Mouse (Mus musculus): ENCODE data around the gene Ccdc159. TPM values are rescaled to one million over a fixed set of nuclear protein-coding genes. Genes with fewer than 3 reads are reported as not detected.

Gene Ccdc159
- 3.5 and 3.6 TPM in 2 replicates for polyA plus RNA-seq (2016; fragmentation: Nextera tagmentation; extraction: Ambion mirVana)

- H3K9me3 ChIP-seq, result no peaks in the 10 kb centered on the region
- peaks cover 19% of the 10 kb centered on the region for H3K4me1 ChIP-seq
- peaks cover 15% of the 10 kb centered on the region for H3K36me3 ChIP-seq (replicated peaks)
- 0 out of 2 replicates have a peak, but pooled peaks cover under 1% of the 10 kb centered on the region for H3K27me3 ChIP-seq (ENCODE audit: poor library complexity, severe bottlenecking)
- peak within 1 kb of the TSS; percentile 73 for H3K27ac ChIP-seq
- WGBS, result under 1% methylated on average over 28 of the region's 28 CpGs
- peak; percentile 93 for DNase-seq (ENCODE audit: extremely low spot score, low spot score)
- peak within 1 kb of the TSS; percentile 52 for H3K4me3 ChIP-seq
These were observed at the start of gene Ccdc159, which contains the start of gene Tmem205 for GRCm38 (mm10) chr9:21927208-21927753. Ccdc159 (plus strand) TSS chr9:21927471. Tmem205 (minus strand) TSS chr9:21927556.

- Histone ChIP-seq H3K36me3 (replicated peaks) (no peaks in the 10 kb centered on the region), H3K27ac (no peak overlapping the region), H3K9me3 (peaks cover 10% of the 10 kb centered on the region), H3K4me3 (no peak overlapping the region), H3K27me3 (ENCODE audit: poor library complexity, severe bottlenecking) (no peaks in the 10 kb centered on the region), H3K4me1 (no peaks in the 10 kb centered on the region)
- 72% methylated on average over 3 of the region's 3 CpGs for WGBS
- DNase-seq (ENCODE audit: extremely low spot score, low spot score), result no peak
These were observed 38.0 kb upstream of the Ccdc159 start for GRCm38 (mm10) chr9:21889229-21889628.

DNA sequence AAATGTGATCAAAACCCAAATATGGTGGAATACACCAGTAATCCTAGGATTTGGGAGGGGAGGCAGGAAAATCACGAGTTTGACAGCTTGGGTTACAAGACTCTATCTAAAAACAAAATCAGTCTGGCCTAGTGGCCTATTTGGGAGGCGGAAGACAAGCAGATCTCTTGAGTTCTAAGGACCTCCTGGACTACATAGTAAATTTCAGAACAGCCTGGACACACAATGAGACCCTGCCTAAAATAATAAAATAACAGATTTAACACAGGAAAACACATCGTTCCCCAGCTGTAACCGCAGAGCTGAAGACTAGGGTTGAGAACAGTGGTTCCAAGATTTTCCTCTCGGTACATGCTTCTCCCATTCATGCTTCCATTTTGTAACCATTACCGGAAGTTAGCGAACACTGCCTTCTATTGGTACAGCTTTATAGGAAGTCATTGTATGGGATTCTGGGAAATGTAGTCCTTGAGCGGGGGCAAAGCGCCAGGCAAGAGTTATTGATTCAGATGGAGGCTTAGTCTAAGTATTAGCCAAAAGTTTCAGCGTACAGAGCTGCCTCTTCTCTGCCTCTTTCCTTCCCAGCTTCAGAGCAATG is 25.9 kb upstream of the Ccdc159 start:
- 16% methylated on average over 10 of the region's 10 CpGs for WGBS
- H3K9me3 ChIP-seq, result no peaks in the 10 kb centered on the region
- peak overlapping the region; percentile 42 for H3K4me3 ChIP-seq
- no peaks in the 10 kb centered on the region for H3K36me3 ChIP-seq (replicated peaks)
- peak overlapping the region; percentile 59 for H3K27ac ChIP-seq
- peak; percentile 50 for DNase-seq (ENCODE audit: extremely low spot score, low spot score)
- H3K4me1 ChIP-seq, result peaks cover 7% of the 10 kb centered on the region; the same call in 1 of the 2 replicates
- peaks cover 32% of the 10 kb centered on the region for H3K27me3 ChIP-seq (ENCODE audit: poor library complexity, severe bottlenecking)

GRCm38 (mm10) chr9:21904031-21904430 is 23.2 kb upstream of the Ccdc159 start:
- H3K27me3 ChIP-seq (ENCODE audit: poor library complexity, severe bottlenecking), result peaks cover 21% of the 10 kb centered on the region; the same call in 1 of the 2 replicates
- no peak overlapping the region for H3K27ac ChIP-seq
- H3K36me3 ChIP-seq (replicated peaks), result no peaks in the 10 kb centered on the region
- no peak overlapping the region for H3K4me3 ChIP-seq
- no peak for DNase-seq (ENCODE audit: extremely low spot score, low spot score)
- H3K9me3 ChIP-seq, result no peaks in the 10 kb centered on the region
- WGBS, result 87% methylated on average over 4 of the region's 4 CpGs
- H3K4me1 ChIP-seq, result peaks cover 7% of the 10 kb centered on the region; the same call in 1 of the 2 replicates

- no peak overlapping the region for H3K27ac ChIP-seq
- no peaks in the 10 kb centered on the region for H3K36me3 ChIP-seq (replicated peaks)
- H3K4me1 ChIP-seq, result no peaks in the 10 kb centered on the region
- WGBS, result 87% methylated on average over 11 of the region's 11 CpGs
- DNase-seq (ENCODE audit: extremely low spot score, low spot score), result no peak
- H3K27me3 ChIP-seq (ENCODE audit: poor library complexity, severe bottlenecking), result peaks cover 13% of the 10 kb centered on the region; the same call in 1 of the 2 replicates
- H3K9me3 ChIP-seq, result no peaks in the 10 kb centered on the region
- H3K4me3 ChIP-seq, result no peak overlapping the region
These were observed 19.1 kb upstream of the Ccdc159 start for GRCm38 (mm10) chr9:21908216-21908615.

GRCm38 (mm10) chr9:21909474-21910223 is 17.6 kb upstream of the Ccdc159 start:
- 81% methylated on average over 10 of the region's 10 CpGs for WGBS
- no peaks in the 10 kb centered on the region for H3K36me3 ChIP-seq (replicated peaks)
- no peaks in the 10 kb centered on the region for H3K4me1 ChIP-seq
- H3K27me3 ChIP-seq (ENCODE audit: poor library complexity, severe bottlenecking), result peaks cover 9% of the 10 kb centered on the region
- no peak for DNase-seq (ENCODE audit: extremely low spot score, low spot score)
- no peaks in the 10 kb centered on the region for H3K9me3 ChIP-seq
- H3K4me3 ChIP-seq, result no peak overlapping the region
- no peak overlapping the region for H3K27ac ChIP-seq

GRCm38 (mm10) chr9:21916851-21917492 is 10.3 kb upstream of the Ccdc159 start:
- WGBS, result 83% methylated on average over 3 of the region's 3 CpGs
- H3K4me1 ChIP-seq, result peaks cover 15% of the 10 kb centered on the region
- DNase-seq (ENCODE audit: extremely low spot score, low spot score), result no peak
- peak overlapping the region; percentile 73 for H3K4me3 ChIP-seq
- no peaks in the 10 kb centered on the region for H3K9me3 ChIP-seq
- H3K27me3 ChIP-seq (ENCODE audit: poor library complexity, severe bottlenecking), result peaks cover 39% of the 10 kb centered on the region
- H3K36me3 ChIP-seq (replicated peaks), result peaks cover 7% of the 10 kb centered on the region; the same call in 1 of the 2 replicates
- no peak overlapping the region for H3K27ac ChIP-seq

- Histone ChIP-seq H3K36me3 (replicated peaks) (peaks cover 7% of the 10 kb centered on the region; the same call in 1 of the 2 replicates), H3K27me3 (ENCODE audit: poor library complexity, severe bottlenecking) (peaks cover 39% of the 10 kb centered on the region), H3K27ac (peak overlapping the region; percentile 79), H3K9me3 (no peaks in the 10 kb centered on the region), H3K4me1 (peaks cover 15% of the 10 kb centered on the region), H3K4me3 (peak overlapping the region; percentile 73)
- peak; percentile 24 for DNase-seq (ENCODE audit: extremely low spot score, low spot score)
- WGBS, result 2% methylated on average over 35 of the region's 35 CpGs
These were observed 9.7 kb upstream of the Ccdc159 start for GRCm38 (mm10) chr9:21917493-21918034.

DNA sequence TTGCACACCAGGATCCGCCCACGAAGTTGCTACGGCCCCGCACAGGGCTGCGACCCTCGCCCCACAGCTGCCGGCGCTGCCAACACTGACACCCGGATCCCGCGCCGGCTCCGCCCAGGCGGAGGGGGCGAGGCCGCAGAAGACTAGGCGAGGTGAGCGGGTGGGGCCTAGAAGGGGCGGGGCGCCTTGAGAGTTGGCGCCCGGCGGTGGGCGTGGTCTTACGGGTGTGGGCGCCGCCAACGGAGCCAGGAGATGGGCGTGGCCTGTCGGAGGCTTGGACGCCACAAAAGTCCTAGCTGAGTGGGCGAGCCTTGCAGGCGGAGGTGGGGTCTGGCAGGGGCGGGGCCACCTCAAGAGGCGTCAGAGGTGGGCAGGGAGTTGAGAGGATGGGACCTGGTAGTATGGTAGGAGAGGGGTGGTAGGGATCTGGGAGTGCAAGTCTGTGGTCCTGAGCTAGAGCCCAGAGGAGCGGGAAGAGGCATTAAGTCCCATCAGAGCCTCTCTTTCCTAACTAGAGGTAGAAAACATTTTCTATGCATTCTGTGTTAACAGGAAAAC is 9.2 kb upstream of the Ccdc159 start, which contains the start of gene Rab3d:
Gene Rab3d, minus strand, starts transcription at position 158 of the 558 bp plus-strand sequence.
- Histone ChIP-seq H3K27me3 (ENCODE audit: poor library complexity, severe bottlenecking) (peaks cover 39% of the 10 kb centered on the region), H3K36me3 (replicated peaks) (peaks cover 7% of the 10 kb centered on the region; the same call in 1 of the 2 replicates), H3K4me3 (peak within 1 kb of the TSS; percentile 73), H3K9me3 (no peaks in the 10 kb centered on the region), H3K27ac (peak within 1 kb of the TSS; percentile 79), H3K4me1 (peaks cover 15% of the 10 kb centered on the region)
- under 1% methylated on average over 36 of the region's 36 CpGs for WGBS
- peak; percentile 96 for DNase-seq (ENCODE audit: extremely low spot score, low spot score)

GRCm38 (mm10) chr9:21918692-21919384 is 8.4 kb upstream of the Ccdc159 start:
- WGBS, result 22% methylated on average over 5 of the region's 5 CpGs
- H3K9me3 ChIP-seq, result no peaks in the 10 kb centered on the region
- peaks cover 8% of the 10 kb centered on the region for H3K36me3 ChIP-seq (replicated peaks)
- no peak for DNase-seq (ENCODE audit: extremely low spot score, low spot score)
- H3K27me3 ChIP-seq (ENCODE audit: poor library complexity, severe bottlenecking), result peaks cover 39% of the 10 kb centered on the region
- H3K27ac ChIP-seq, result no peak overlapping the region
- peaks cover 15% of the 10 kb centered on the region for H3K4me1 ChIP-seq
- H3K4me3 ChIP-seq, result peak overlapping the region; percentile 73; the same call in 1 of the 2 replicates

DNA sequence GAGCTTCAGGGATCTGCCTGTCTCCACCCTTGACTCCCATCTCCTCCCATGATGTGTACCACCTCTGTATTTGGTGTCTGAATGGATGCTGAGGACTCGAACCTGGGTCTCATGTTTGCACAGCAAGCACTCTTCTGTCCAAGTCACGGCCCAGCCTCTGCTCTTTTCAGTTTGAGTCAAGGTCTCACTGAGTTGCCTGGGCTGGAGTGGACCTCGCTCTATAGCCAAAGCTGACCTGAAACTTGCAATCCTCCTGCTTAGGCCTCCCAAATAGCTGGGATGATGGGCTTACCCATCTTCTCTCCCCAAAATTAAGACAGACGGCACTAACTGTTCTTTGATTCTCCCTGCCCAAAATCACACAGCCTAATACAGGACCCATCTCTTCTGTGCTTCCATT is 4.2 kb upstream of the Ccdc159 start:
- H3K27me3 ChIP-seq (ENCODE audit: poor library complexity, severe bottlenecking), result 0 out of 2 replicates have a peak, but pooled peaks cover under 1% of the 10 kb centered on the region
- peaks cover 23% of the 10 kb centered on the region for H3K36me3 ChIP-seq (replicated peaks)
- WGBS, result 88% methylated on average over 4 of the region's 4 CpGs
- H3K4me1 ChIP-seq, result peaks cover 24% of the 10 kb centered on the region
- H3K27ac ChIP-seq, result no peak overlapping the region
- DNase-seq (ENCODE audit: extremely low spot score, low spot score), result no peak
- no peaks in the 10 kb centered on the region for H3K9me3 ChIP-seq
- no peak overlapping the region for H3K4me3 ChIP-seq

All from forebrain, embryonic 10.5 days (tissue).